Mouse (Mus musculus): ENCODE measurements at regions not wholly inside any gene's neighbourhood (a gene's known extent, or its start where the extent isn't known, plus 50 kb on each side); places are given as distances from the start of the nearest gene placed in this dataset.
"Not testable (repeated sequence)": the region's sequence is repeated elsewhere in the genome, so short reads cannot be mapped to it uniquely, and the experiment has no call there.

GRCm38 (mm10) chr12:71714606-71715005 lies 116.3 kb upstream of the Daam1 start:
- DNase-seq (ENCODE audit: low read depth) = no peak

- DNase-seq (ENCODE audit: low read depth) = not testable (repeated sequence)
Observed at GRCm38 (mm10) chr12:71718412-71718811, 112.5 kb upstream of the Daam1 start.

DNA sequence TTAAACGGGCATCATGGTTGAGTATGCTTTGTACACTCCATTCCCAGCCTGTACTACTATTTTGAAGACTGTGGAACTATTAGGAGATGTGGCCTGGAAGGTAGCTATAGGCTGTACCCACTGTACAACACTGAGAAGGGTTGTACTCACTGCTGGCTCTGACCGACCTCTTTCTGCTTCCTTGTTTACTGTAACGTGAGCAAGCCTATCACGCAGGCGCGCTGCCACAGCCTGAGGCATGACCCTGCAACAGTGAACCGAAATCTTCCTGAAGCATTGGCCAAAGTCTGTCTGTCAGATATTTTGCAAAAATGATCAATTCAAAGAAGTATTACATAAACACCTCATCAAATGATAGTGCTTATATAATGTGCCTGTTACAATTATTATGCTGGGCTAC lies 112.0 kb upstream of the Daam1 start:
- DNase-seq (ENCODE audit: low read depth) = no peak

DNA sequence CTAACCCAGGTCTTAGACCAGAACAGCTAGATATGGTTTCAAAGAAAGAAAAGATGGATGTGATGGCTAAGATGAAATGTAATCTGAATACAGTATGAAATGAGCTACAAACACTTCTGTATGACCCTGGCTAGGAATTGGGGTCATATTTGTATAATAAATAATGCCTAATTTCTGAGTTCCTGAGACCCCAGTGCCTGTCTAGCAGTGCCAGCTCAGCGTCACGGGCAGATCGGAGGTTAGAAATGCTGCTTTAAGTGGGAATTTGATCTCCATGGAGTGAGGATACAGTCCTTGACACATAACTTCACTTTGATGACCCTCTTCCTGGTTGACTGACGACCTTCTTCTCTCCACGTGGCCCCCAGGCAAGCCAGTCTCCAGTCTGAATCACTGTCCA lies 105.7 kb upstream of the Daam1 start:
- DNase-seq (ENCODE audit: low read depth) = no peak

GRCm38 (mm10) chr12:71725713-71726336 lies 105.1 kb upstream of the Daam1 start:
- DNase-seq (ENCODE audit: low read depth) = no peak

DNA sequence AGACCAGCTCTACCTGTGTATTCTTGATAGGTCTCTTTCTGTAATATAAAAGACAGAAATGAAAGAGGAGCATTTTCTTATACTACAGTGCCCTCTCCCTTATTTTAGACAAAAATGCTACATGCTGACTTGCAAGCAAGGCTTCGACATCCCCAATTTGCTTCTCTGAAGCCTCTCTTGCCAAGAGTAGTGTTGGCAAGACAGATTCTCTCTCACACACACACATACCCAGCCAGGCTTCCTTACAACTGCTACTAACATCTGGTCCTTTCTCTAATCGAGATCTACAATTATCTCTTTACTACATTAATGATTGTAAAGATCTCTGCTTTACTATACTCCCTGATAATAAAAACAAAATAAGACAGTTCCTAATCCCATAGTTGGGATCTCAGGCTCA lies 87.5 kb upstream of the Daam1 start:
- DNase-seq (ENCODE audit: low read depth) = no peak

- no peak for DNase-seq (ENCODE audit: low read depth)
Observed at GRCm38 (mm10) chr12:71746011-71746410, 84.9 kb upstream of the Daam1 start.

DNA sequence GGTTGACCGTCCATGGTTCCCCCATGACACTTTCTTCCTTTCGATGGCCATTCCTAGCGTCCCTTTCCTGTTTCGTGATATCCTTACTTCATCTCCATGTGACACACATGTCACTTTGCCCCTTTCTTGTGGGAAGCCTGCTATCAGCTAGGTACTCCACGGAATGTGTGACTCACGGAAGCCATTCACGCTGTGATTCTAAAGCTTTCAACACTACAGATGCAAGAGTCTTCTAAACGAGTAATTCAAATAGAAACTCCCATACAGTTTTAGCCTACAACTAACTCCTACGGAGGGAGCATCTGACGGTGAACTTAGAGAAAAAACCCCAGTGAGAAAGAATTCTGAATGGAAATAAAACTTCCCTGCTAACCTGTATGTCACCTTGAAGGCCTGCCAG lies 83.5 kb upstream of the Daam1 start:
- no peak for DNase-seq (ENCODE audit: low read depth)

- no peak for DNase-seq (ENCODE audit: low read depth)
Observed at GRCm38 (mm10) chr12:71747831-71748368, 83.0 kb upstream of the Daam1 start.

- no peak for DNase-seq (ENCODE audit: low read depth)
Observed at GRCm38 (mm10) chr12:71748731-71749130, 82.1 kb upstream of the Daam1 start.

DNA sequence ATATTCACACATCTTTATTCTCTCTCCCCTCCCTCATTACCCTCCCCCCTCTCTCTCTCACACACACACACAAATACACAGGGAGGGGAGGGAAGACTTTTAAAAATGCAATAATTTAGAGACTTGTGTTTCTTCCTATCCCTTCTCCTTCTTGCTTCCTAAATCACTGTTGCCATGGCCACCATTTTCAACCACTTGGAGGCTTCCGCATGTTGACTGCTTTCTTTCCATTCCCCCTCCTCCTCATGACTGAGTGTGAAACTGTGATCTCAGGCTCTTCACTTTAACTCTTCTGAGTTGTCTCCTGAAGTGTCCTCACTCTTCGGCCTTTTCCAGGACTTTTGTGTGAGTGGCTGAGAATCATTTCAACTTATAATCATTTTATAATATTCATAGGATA lies 81.2 kb upstream of the Daam1 start:
- no peak for DNase-seq (ENCODE audit: low read depth)

DNA sequence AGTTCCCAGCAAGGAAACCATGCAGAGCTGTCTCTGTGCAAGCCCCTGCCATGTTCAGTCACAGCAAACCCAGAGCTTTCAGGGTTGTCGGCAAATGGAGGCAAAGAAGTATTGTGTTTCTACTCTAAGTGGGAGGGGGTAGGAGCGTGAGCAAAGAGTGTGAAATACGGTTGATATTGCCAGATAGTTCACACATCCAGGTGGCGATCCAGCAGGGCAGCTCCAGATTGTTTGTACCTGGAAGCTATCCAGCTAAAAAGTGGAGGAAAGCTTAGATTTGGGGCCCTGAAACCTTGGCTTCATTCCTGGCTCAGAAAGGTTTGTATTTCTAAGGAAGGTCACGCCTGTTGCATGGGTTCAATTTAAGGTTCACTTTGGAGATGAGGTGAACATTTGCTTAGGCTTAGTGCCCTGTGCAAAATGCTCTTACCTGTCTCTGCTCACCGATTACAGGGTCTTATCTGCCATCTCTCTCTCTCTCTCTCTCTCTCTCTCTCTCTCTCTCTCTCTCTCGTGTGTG lies 78.1 kb upstream of the Daam1 start:
- DNase-seq (ENCODE audit: low read depth) = no peak

DNA sequence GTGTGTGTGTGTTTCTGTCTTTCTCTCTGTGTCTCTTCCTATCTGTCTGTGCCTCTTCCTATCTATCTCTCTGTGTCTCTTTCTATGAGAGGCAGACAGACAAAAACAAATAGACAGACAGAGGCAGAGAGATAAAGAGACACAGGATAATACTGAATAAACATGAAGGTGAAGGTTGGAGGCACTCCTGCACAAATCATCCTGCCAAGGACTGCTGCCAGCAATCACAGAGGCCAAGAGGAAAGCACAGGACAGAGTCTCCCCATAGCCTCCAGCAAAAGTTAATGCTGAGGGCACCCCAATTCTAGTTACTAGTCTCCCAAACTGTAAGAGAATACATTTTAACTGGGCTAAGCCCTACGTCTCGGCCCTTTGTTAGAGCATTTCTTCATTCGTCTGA lies 77.6 kb upstream of the Daam1 start:
- DNase-seq (ENCODE audit: low read depth) = no peak

GRCm38 (mm10) chr12:71763194-71763593 lies 67.7 kb upstream of the Daam1 start:
- DNase-seq (ENCODE audit: low read depth) = peak; percentile 37

DNA sequence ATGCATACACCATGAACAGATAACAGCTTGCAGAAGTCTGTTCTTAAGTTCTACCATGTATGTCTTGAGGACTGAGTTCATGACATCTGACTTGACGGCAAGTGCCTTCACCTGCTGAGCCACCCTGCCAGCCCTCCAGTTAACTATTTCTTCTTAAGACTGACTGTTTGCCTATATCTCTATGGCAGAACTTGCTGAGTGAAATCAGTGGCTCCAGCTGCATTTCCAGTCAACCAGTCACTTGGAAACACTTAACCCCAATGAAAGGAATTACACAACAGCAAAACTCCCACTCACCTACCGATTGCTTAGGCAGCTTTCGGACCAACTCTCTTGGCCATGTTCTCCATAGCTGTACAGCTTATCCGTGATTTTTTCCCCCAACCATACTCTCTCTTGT lies 64.8 kb upstream of the Daam1 start:
- no peak for DNase-seq (ENCODE audit: low read depth)

GRCm38 (mm10) chr12:71766636-71767035 lies 64.2 kb upstream of the Daam1 start:
- no peak for DNase-seq (ENCODE audit: low read depth)

DNA sequence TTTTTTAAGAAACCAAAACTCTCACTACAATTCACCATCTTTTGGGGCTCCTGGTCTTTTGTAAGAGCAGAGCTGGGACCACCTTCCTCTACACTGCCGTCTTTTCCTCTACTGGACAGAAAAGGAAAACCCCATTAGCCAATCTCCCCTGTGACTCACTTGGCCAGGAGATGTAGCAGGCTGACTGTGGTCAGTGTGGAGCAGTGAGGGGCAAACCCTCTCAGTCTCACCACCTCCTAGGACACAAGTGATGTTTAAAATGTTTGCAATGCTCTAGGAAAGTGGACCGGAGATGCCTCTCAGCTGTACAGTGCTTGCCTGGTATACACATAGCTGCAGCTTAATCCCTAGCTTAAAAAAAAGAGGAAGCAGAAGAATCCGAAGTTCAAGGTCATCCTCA lies 63.0 kb upstream of the Daam1 start:
- DNase-seq (ENCODE audit: low read depth) = peak; percentile 73

- DNase-seq (ENCODE audit: low read depth) = peak; percentile 70
Observed at GRCm38 (mm10) chr12:71768471-71768870, 62.4 kb upstream of the Daam1 start.

DNA sequence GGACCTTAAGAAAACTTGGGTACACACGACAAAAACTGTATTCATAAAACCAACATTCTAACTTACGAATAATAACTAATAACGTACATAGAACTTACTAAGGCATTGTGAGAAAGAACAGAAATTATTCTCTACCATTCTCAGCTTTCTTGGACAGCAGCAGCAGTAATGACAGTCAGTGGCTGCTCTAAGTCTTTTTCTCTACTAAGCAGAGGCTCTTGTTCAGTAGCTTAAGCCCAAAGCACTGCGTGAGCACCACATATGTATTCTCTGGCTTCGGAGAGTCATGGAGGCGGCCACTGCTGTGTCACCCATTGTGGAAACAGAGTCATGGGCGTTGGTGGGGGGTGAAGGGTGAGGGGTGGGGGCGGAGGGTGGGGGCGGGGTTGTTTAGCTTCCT lies 62.0 kb upstream of the Daam1 start:
- no peak for DNase-seq (ENCODE audit: low read depth)

DNA sequence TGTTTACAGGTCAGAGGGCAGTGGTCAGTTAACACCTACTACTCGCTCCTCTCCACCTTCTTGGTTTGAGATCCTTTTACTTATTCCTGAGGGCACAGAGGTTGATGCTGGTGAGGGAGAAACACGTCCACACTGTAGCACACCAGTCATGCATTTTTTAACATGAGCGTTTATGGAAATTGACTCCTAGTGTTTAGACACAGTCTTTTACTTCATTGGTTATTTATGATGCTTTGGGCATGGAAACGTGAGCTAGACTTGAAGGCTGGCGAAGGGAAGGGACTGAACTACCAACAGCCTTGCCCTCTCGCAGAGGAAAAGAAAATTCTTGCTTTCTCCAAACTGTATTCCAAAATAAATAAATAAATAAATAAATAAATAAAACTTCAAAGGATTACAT lies 61.6 kb upstream of the Daam1 start:
- no peak for DNase-seq (ENCODE audit: low read depth)

- no peak for DNase-seq (ENCODE audit: low read depth)
Observed at GRCm38 (mm10) chr12:71773891-71774290, 57.0 kb upstream of the Daam1 start.

GRCm38 (mm10) chr12:71775126-71775525 lies 55.8 kb upstream of the Daam1 start:
- DNase-seq (ENCODE audit: low read depth) = no peak

GRCm38 (mm10) chr12:71778137-71778536 lies 52.7 kb upstream of the Daam1 start:
- no peak for DNase-seq (ENCODE audit: low read depth)

DNA sequence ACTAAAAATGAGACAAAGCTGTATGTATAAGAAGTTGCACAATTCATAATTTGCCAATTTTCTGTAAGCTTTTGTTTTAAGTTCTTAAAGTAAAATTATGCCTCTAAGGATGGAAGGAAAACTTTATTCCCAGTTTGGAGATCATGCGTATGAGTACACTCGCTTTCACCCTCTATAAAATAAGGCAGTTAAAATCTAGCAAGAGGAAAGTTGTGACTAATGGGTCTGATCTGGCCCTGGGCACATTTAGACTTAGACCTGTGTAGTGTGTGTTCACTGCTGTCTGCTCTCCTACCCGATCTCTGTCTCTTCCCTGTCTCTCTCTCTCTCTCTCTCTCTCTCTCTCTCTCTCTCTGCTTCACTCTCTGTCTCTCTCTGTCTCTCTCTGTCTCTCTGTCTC lies 51.9 kb upstream of the Daam1 start:
- no peak for DNase-seq (ENCODE audit: low read depth)
